Mouse (Mus musculus) stomach, postnatal 0 days (tissue): ENCODE results near the gene Sod1.

Source experiments
- CTCF ChIP-seq: IDR thresholded peaks from 2 replicates; pipeline ENCODE4 v1.5.1; 2016; ENCODE audit warnings: antibody characterized with exemption, low read depth, mild to moderate bottlenecking, moderate library complexity
- EP300 ChIP-seq: optimal IDR thresholded peaks from 2 replicates; pipeline ENCODE3; 2016; ENCODE audit warnings: antibody characterized with exemption

DNA sequence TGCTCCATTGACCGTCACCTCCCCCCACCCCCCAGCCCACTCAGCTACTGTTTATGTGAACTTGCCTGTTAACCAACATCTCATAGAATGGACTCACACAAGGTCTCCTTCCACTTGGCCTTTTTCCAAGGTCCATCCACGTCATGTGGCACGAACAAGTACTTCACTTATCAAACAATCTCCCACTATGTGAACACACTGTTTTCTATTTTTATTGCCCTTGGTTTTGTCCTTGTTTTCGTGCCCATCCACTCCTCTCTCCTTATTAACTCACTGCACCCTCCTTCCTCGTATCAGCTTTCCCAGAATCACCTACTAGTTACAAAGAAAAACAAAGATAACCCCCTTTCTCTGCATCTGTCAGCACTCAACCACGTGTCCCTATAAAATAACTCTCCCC is 14.1 kb downstream of the Sod1 start:
- TF ChIP-seq CTCF (no peak), EP300 (no peak)
